Mouse (Mus musculus): Measurements from ENCODE around the gene Reg4.

Gene Reg4

GRCm38 (mm10) chr3:98280933-98281678, 59.1 kb downstream of the Reg4 start:
- peak; percentile 17 for DNase-seq (ENCODE audit: low read depth, low spot score)

DNA sequence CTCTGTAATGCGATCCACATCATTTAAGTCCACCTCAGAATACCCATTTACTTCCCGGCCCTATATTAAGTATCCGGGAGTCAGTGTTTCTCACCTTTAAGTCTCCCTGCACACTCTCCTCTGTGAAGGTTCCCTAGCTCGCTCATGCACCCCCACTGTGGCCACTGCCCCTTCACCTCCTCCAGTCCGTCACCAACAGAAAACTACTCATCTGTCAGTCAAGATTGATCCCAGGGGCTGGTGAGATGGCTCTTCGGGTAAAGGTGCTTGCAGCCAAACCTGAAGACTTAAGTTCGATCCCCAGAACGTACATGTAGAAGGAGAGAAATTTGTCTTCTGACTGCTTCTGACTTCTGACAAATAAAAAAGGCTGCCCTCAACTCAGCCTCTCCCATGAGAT, 60.5 kb downstream of the Reg4 start:
- no peak for DNase-seq (ENCODE audit: low read depth, low spot score)

GRCm38 (mm10) chr3:98283205-98283604, 61.2 kb downstream of the Reg4 start:
- DNase-seq (ENCODE audit: low read depth, low spot score), result no peak

Measured in telencephalon, adult 2 months (tissue).